Mouse (Mus musculus) intestine, postnatal 0 days (tissue): ENCODE measurements around the gene Znhit3. TPM values are rescaled to one million over a fixed set of nuclear protein-coding genes. Genes with fewer than 3 reads are reported as not detected.
A peak's percentile ranks its signal among the peaks of the same experiment; 100 is the strongest.

Experiments used
- ATAC-seq: fragments of 200-750 bp; cut with Nextera tagmentation; 2 replicates; pipeline ENCODE4 v1.8.0; 2017; ENCODE audit warnings: mild to moderate bottlenecking, moderate TSS enrichment, moderate library complexity
- H3K27ac ChIP-seq: fragments of 300-500 bp; sonication (generic); 2 replicates; pipeline ENCODE4 v1.5.1; 2014; ENCODE audit warnings: mild to moderate bottlenecking, low read depth, low read length, moderate library complexity
- H3K27me3 ChIP-seq: fragments of 300-500 bp; sonication (generic); replicated peaks from 2 replicates; pipeline ENCODE4 v1.6.1; 2014; ENCODE audit warnings: low read length, mixed read lengths; ENCODE audit not compliant: control insufficient read depth, insufficient read depth
- H3K36me3 ChIP-seq: fragments of 300-500 bp; sonication (generic); 2 replicates; pipeline ENCODE4 v1.6.1; 2014; ENCODE audit warnings: mild to moderate bottlenecking, moderate library complexity; ENCODE audit not compliant: control insufficient read depth, insufficient read depth
- H3K4me1 ChIP-seq: fragments of 300-500 bp; sonication (generic); replicated peaks from 2 replicates; pipeline ENCODE4 v1.6.1; 2014; ENCODE audit warnings: antibody characterized with exemption, low read length, mixed read lengths; ENCODE audit not compliant: control insufficient read depth, insufficient read depth
- H3K4me2 ChIP-seq: fragments of 300-500 bp; sonication (generic); replicated peaks from 2 replicates; pipeline ENCODE4 v1.6.1; 2014; ENCODE audit warnings: low read depth, mild to moderate bottlenecking, moderate library complexity
- H3K4me3 ChIP-seq: fragments of 300-500 bp; sonication (generic); 2 replicates; pipeline ENCODE4 v1.5.1; 2014; ENCODE audit warnings: low read depth, low read length
- H3K9ac ChIP-seq: fragments of 300-500 bp; sonication (generic); 2 replicates; pipeline ENCODE4 v1.6.1; 2014; ENCODE audit warnings: mild to moderate bottlenecking, low read depth, low read length
- H3K9me3 ChIP-seq: fragments of 300-500 bp; sonication (generic); 2 replicates; pipeline ENCODE4 v1.6.1; 2016; ENCODE audit warnings: mixed run types; ENCODE audit not compliant: control insufficient read depth
- CTCF ChIP-seq: sonication (generic); IDR thresholded peaks from 2 replicates; pipeline ENCODE4 v1.5.1; 2016; ENCODE audit warnings: low read depth, mild to moderate bottlenecking, control low read depth, antibody characterized with exemption, moderate library complexity
- WGBS: fragments of 180-500 bp; shearing (Covaris S2); extraction: QIAGEN DNeasy Blood & Tissue Kit; methylation state at CpG from one replicate; pipeline ENCODE4 v1.1.7; 2014; 5-methylcytosine and 5-hydroxymethylcytosine counted together
- polyA plus RNA-seq: library from polyadenylated mRNA; unstranded; fragments of >200 nt; fragmentation: Nextera tagmentation; extraction: Ambion mirVana; gene quantifications from 2 replicates; pipeline ENCODE4 v1.2.1, GENCODE M21; 2015

Znhit3 gene
- polyA plus RNA-seq, 1 experiment from 2014 or later, result 22.6 TPM

GRCm38 (mm10) chr11:84886767-84887511, 29.2 kb downstream of the Znhit3 start:
- no peak overlapping the region; the same call in 1 of the 2 replicates for H3K4me2 ChIP-seq
- 51% methylated on average over 11 of the region's 11 CpGs for WGBS
- H3K4me1 ChIP-seq, result no peaks in the 10 kb centered on the region
- 0 out of 2 replicates have a peak, but pooled peaks have one; percentile 3 for TF ChIP-seq CTCF
- peak overlapping the region; percentile 86 for H3K27ac ChIP-seq
- no peak overlapping the region for H3K4me3 ChIP-seq
- H3K9ac ChIP-seq, result no peak overlapping the region
- no peaks in the 10 kb centered on the region for H3K9me3 ChIP-seq
- peaks cover 44% of the 10 kb centered on the region for H3K36me3 ChIP-seq
- peak; percentile 87 for ATAC-seq
- no peaks in the 10 kb centered on the region for H3K27me3 ChIP-seq

GRCm38 (mm10) chr11:84886236-84886635, 29.9 kb downstream of the Znhit3 start:
- no peak overlapping the region for H3K9ac ChIP-seq
- H3K27ac ChIP-seq, result peak overlapping the region; percentile 82
- peaks cover 1% of the 10 kb centered on the region for H3K4me1 ChIP-seq
- no peaks in the 10 kb centered on the region for H3K9me3 ChIP-seq
- peaks cover 42% of the 10 kb centered on the region for H3K36me3 ChIP-seq
- no peaks in the 10 kb centered on the region for H3K27me3 ChIP-seq
- H3K4me3 ChIP-seq, result no peak overlapping the region
- WGBS, result 71% methylated on average over 5 of the region's 5 CpGs
- H3K4me2 ChIP-seq, result no peak overlapping the region
- TF ChIP-seq CTCF, result no peak
- ATAC-seq, result no peak

- WGBS, result 86% methylated on average over 4 of the region's 4 CpGs
- no peak overlapping the region for H3K27ac ChIP-seq
- ATAC-seq, result no peak
- H3K4me2 ChIP-seq, result no peak overlapping the region
- no peaks in the 10 kb centered on the region for H3K27me3 ChIP-seq
- no peak for TF ChIP-seq CTCF
- peaks cover 42% of the 10 kb centered on the region for H3K36me3 ChIP-seq
- no peak overlapping the region for H3K4me3 ChIP-seq
- H3K4me1 ChIP-seq, result peaks cover 4% of the 10 kb centered on the region
- H3K9me3 ChIP-seq, result no peaks in the 10 kb centered on the region
- no peak overlapping the region for H3K9ac ChIP-seq
These were observed 30.9 kb downstream of the Znhit3 start for GRCm38 (mm10) chr11:84885238-84885637.

GRCm38 (mm10) chr11:84882346-84882745, 33.8 kb downstream of the Znhit3 start:
- no peak for ATAC-seq
- H3K36me3 ChIP-seq, result peaks cover 27% of the 10 kb centered on the region; the same call in 1 of the 2 replicates
- no peaks in the 10 kb centered on the region for H3K27me3 ChIP-seq
- no peaks in the 10 kb centered on the region for H3K9me3 ChIP-seq
- WGBS, result 89% methylated on average over 7 of the region's 7 CpGs
- H3K4me2 ChIP-seq, result no peak overlapping the region
- no peak overlapping the region for H3K9ac ChIP-seq
- TF ChIP-seq CTCF, result no peak
- no peak overlapping the region for H3K27ac ChIP-seq
- H3K4me3 ChIP-seq, result no peak overlapping the region
- H3K4me1 ChIP-seq, result peaks cover 4% of the 10 kb centered on the region

GRCm38 (mm10) chr11:84880971-84881370, 35.2 kb downstream of the Znhit3 start:
- H3K27ac ChIP-seq, result peak overlapping the region; percentile 91
- peak overlapping the region; percentile 95 for H3K4me2 ChIP-seq
- peak; percentile 2; the same call in 1 of the 2 replicates for ATAC-seq
- no peaks in the 10 kb centered on the region for H3K9me3 ChIP-seq
- H3K4me1 ChIP-seq, result peaks cover 4% of the 10 kb centered on the region
- peak overlapping the region; percentile 79 for H3K4me3 ChIP-seq
- WGBS, result 33% methylated on average over 9 of the region's 9 CpGs
- no peak for TF ChIP-seq CTCF
- peak overlapping the region; percentile 76 for H3K9ac ChIP-seq
- no peaks in the 10 kb centered on the region for H3K27me3 ChIP-seq
- H3K36me3 ChIP-seq, result peaks cover 27% of the 10 kb centered on the region; the same call in 1 of the 2 replicates

- peak overlapping the region; percentile 91 for H3K27ac ChIP-seq
- peak; percentile 62 for ATAC-seq
- peak overlapping the region; percentile 76 for H3K9ac ChIP-seq
- H3K27me3 ChIP-seq, result no peaks in the 10 kb centered on the region
- WGBS, result under 1% methylated on average over 24 of the region's 24 CpGs
- H3K9me3 ChIP-seq, result no peaks in the 10 kb centered on the region
- peaks cover 24% of the 10 kb centered on the region; the same call in 1 of the 2 replicates for H3K36me3 ChIP-seq
- TF ChIP-seq CTCF, result peak; percentile 65
- H3K4me3 ChIP-seq, result peak overlapping the region; percentile 79
- H3K4me1 ChIP-seq, result peaks cover 4% of the 10 kb centered on the region
- H3K4me2 ChIP-seq, result peak overlapping the region; percentile 95
These were observed 35.7 kb downstream of the Znhit3 start for GRCm38 (mm10) chr11:84880465-84880961.
